Mouse (Mus musculus): ENCODE data around the gene Olfr435.
"Not testable (repeated sequence)": the region's sequence is repeated elsewhere in the genome, so short reads cannot be mapped to it uniquely, and the experiment has no call there.

The Olfr435 gene

GRCm38 (mm10) chr6:43196781-43197180 is at the start of gene Olfr435:
Gene Olfr435 (plus strand): TSS chr6:43197146.
- DNase-seq = no peak

GRCm38 (mm10) chr6:43159502-43159901 is 37.4 kb upstream of the Olfr435 start:
- DNase-seq = no peak

DNA sequence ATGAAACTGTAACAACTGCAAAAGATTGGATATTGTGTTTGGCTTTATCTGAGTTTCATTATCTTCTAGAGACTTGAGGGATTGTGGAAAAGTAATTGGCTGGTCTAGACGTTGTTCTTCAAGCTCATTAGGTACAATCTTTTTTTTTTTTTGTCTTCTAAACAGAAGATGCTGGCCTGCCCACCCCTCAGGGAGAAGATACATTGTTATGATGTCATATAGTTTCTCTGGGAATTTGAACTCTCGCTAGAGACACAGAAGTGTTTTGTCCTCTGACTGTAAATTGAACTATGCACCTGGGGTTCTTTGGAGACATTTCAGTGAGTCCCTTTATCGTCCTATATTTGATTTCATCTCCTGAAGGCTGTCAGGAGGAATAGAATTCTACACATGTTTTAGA is 34.0 kb upstream of the Olfr435 start, which contains the start of gene Olfr437:
Olfr437 (plus strand) TSS at position 301 of the 400 bp plus-strand sequence.
- DNase-seq = no peak

GRCm38 (mm10) chr6:43167246-43167645 is 29.7 kb upstream of the Olfr435 start:
- no peak for DNase-seq

- DNase-seq = no peak
Measured at GRCm38 (mm10) chr6:43171840-43172239, 25.1 kb upstream of the Olfr435 start, which contains the start of gene Olfr13. Gene Olfr13 (plus strand): TSS chr6:43172140.

GRCm38 (mm10) chr6:43178129-43178528 is 18.8 kb upstream of the Olfr435 start:
- no peak for DNase-seq

GRCm38 (mm10) chr6:43178584-43179501 is 18.1 kb upstream of the Olfr435 start:
- DNase-seq = no peak

DNA sequence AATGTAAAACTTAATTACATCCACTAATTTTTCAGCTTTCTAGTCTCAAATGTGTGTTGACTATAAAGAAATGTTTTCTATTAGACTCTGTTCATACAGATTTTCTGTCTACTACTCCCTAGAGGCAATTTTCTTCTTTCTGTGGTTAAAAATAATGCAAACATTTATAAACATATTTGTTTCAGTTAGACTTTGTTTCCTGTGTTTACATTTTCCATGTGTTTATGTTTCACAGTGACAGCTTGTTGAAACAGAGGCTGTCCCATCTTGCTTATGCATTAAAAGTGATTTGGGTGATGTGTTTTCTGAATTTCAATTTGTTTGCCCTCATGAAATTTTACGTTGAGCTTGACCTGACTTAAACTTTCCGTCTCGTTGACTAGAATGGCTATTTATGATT is 6.0 kb upstream of the Olfr435 start:
- no peak for DNase-seq

- DNase-seq = no peak
Measured at GRCm38 (mm10) chr6:43198094-43198493, 1.1 kb downstream of the Olfr435 start.

DNA sequence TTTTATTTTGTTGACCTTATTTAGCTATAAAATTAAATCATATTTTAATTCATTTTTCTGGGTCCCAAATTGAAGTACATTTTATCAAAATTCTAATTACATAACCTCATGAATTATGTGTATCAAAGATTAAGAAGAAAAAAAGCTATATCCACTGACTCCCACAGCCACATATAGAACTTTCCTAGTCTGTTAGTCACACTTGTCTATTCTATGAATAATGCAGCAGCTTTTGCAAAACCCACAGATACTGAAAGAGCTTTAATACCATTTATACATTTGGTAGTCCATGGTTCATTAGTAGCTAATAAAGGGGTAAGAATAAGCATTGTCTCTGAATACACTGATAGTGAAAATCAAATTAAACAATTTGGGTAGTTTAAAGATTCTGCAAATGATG is 5.8 kb downstream of the Olfr435 start:
- DNase-seq = no peak

- no peak for DNase-seq
Measured at GRCm38 (mm10) chr6:43205355-43205754, 8.4 kb downstream of the Olfr435 start.

GRCm38 (mm10) chr6:43212873-43213272 is 15.9 kb downstream of the Olfr435 start, which contains the start of gene Olfr434:
Gene Olfr434 (plus strand): TSS chr6:43213021.
- not testable (repeated sequence) for DNase-seq

- not testable (repeated sequence) for DNase-seq
Measured at GRCm38 (mm10) chr6:43231255-43231654, 34.3 kb downstream of the Olfr435 start, which contains the start of gene Olfr47. Gene Olfr47 (plus strand): TSS chr6:43231529.

DNA sequence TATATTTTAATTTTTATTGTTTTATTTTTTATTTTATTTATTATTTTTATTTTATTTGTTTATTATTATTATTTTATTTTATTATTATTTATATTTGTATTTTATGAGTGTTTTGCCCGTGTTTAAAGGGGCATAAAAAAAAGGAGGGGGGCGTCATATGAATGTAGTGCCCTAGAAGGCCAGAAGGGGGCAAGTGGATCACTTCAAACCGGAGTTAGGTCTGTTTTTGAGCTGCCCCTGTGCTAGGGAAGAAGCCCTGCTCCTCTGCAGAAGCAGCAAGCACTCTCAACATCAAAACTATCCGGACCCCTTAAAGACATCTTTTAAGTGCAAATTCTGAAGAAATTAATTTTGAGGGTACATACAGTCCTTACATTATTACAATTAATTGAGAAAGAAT is 45.1 kb downstream of the Olfr435 start:
- peak; percentile 29 to 43 for DNase-seq

DNA sequence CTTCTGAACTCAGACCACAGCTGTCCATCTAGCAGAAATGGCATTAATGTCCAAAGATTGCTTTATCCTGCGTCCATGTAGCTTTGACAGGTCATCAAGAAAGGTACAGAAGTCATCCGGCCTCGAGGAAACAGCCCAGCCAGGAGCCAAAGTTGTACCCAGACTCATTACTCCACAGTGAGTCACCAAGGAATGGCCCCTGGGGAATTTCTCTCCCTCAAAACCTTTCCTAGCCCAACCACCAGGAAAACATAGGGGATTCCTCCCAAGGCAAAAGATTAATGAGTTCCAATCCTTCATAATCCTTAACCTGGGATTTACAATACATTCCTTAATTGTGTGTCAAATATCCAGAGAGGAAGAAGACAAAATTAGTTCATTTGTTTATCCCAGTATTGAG is 50.5 kb downstream of the Olfr435 start:
- DNase-seq = no peak

DNA sequence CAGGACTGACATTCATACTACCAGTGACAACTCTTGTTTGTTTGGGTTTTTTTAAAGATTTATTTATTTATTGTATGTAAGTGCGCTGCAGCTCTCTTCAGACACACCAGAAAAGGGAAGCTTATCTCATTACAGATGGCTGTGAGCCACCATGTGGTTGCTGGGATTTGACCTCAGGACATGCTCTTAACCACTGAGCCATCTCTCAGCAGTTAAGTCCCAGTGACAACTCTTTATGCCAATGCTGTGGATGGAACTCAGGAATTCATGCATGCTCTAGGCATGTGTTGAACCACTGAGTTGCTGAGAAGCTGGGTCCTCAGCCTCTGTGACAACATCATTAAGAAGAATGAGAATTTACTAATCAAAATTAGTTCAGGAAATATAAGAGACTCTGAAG is 56.0 kb downstream of the Olfr435 start:
- no peak for DNase-seq
